Mouse (Mus musculus): ENCODE measurements around the gene Myog.

Myog gene

DNA sequence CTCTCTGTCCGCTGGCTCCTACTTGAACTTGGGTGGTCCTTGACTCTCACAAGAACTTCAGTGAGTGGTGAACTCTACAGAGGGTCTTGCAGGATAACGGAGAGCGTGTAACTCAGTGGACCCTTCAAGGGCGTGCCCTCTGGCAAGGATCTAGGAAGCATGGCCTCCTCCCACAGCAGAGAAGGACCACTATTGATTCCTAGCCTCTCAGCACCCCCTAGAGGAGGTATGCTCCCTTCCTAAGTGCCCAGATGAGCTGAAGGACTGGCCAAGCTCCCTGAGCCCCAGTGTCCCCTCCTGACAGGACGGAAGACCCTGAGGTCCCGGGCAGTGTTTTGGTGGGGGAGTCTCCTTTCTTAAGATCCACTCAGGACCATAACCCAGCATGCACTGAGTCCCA is 32.8 kb downstream of the Myog start:
- no peak for DNase-seq (ENCODE audit: low read depth, low spot score)

DNA sequence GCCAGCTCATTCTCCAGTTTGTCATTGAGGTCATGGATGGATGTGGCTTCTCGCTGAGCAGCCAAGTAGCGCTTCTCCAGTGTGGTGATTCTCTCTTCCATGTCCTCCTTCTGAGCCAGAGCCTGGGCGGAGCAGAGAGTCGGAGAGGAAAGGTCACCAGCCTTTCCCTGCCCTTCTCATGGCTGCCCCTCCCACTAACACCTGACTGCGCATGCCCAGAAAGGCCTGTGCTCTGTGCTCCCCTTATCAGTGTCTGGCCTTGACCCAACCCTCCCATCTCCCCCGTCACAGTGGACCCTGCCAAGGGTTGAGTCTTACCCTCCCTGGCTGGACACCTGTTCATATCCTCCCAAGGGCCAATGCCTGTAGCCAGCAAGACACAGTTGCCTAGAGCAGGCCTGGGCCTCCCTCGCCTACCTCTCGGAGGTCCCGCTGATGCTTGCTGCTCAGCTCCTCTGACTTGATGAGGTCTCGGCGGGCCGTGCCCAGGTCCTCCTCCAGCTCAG is 37.1 kb downstream of the Myog start:
- DNase-seq (ENCODE audit: low read depth, low spot score), result no peak

DNA sequence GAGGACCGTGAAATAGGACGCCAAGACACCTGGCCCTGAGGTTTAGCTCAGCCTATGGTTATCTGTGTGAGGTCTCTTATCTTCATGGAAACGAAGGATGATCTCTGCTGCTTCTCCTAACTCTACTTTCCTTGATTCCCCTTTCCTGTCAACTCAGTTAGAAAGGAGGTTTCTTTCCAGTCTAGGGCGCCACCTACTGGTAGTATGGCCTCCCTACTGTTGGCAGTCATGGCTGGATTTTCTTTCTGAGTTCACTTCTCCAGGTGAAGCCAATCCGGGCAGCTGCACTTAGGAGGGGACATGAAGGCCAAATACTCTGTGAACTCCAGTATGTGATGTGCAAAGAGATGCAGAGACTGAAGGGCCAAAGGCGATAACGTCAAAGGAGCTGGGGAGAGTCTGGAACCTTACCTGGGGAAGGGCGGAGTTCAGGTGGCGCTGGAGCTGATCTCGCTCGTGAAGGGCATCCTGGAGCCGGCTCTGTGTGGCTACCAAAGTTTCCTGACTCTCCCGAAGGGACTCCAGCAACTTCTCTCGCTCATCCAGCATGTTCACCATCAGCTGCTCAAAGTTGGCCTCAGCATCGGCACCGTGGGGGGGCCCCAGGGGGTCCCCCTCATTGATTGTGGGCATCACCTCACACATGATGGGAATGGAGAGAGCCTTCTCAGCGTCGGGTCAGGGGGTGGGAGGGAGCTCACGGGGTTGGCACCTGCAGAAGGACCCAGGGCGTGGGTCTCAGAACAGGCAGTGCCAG is 42.3 kb downstream of the Myog start:
- peak; percentile 47 for DNase-seq (ENCODE audit: low read depth, low spot score)

DNA sequence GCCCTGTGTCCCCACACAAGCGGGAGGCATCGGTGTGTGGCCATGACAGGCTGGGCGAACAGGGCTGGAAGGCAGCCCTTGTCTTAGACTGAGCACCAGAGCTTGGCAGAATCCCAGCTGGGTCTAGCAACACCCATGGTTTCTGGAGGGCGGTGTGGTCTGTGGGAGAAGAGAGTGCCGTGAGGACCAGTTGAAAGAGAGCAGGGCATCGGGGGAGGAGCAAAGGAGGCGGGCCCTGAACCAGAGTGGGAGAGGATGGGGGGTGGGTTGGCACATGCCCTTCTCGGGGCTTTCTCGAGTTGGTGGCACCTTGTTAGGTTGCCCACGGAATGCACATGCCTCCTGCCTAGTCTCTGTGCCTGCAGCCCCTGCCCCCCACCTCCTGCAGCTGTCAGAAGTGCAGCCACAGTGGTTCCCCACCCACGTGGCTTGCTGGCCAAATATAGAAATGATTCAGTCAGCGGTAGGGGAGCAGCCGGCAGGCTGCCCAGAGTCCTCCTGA is 43.0 kb downstream of the Myog start, which contains the start of gene Ppfia4:
TSS of gene Ppfia4 (minus strand) at position 159 of the 502 bp plus-strand sequence.
- DNase-seq (ENCODE audit: low read depth, low spot score), result peak; percentile 21

DNA sequence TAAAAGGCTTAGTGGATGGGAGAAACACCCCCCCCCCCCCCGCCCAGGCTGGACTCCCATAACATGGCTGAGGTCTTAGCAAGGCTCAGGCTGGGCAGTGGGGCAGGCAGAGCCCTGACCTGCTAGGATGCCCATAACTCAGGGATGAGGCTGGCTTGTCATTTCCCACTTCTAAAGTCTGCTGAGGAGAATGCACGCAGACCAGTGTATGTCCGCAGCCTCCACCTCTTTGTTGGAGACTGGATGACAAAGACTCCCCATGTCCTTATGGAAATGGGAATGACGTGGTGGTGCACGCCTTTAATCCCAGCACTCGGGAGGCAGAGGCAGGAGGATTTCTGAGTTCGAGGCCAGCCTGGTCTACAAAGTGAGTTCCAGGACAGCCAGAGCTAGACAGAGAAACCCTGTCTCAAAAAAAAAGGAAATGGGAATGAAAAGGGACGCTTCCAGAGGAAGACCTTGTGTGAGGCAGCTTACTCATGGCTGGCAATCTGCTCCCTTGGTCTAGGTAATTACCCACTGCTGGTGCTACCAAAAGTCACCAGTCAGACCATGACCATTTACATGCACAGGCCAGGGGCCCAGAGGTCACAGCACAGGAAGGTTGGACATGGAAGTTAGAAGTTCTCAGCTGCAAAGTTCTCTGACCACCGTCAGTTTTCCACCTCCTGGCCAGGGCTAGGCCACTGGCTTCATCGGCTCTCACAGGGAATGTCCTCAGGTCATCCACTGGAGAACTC is 43.8 kb downstream of the Myog start:
- DNase-seq (ENCODE audit: low read depth, low spot score), result no peak

DNA sequence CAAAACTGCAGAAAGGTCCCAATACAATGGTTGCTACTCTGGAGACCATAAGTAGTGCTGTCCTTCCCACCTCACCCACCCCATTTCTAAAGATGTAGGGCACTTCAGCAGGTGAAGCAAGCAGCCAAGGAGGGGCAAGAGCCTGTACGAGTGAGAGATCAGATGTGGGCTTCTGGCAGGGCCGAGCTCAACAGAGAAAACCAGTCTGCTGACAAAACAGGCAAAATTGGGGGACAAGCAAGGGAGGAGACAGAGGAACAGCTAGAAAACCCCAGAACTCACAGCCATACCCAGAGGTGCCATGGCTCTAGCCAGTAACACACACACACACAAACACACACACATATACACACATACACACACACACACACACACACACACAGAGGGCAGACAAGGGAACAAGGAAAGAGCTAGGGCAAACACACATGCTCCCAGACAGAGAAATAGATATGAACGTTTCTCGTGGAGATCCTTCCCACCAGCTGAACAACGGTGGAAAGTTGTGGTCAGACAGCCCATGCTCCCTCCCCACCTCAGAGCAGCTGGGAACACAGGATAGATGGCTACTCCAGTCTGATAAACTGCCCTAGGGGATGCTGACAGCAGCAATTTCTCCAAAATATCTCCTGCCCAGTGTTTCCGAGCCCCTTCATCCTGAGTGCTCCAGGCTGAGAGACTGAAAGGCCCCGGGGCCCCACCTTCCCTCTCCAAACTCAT is 44.5 kb downstream of the Myog start:
- DNase-seq (ENCODE audit: low read depth, low spot score), result no peak

DNA sequence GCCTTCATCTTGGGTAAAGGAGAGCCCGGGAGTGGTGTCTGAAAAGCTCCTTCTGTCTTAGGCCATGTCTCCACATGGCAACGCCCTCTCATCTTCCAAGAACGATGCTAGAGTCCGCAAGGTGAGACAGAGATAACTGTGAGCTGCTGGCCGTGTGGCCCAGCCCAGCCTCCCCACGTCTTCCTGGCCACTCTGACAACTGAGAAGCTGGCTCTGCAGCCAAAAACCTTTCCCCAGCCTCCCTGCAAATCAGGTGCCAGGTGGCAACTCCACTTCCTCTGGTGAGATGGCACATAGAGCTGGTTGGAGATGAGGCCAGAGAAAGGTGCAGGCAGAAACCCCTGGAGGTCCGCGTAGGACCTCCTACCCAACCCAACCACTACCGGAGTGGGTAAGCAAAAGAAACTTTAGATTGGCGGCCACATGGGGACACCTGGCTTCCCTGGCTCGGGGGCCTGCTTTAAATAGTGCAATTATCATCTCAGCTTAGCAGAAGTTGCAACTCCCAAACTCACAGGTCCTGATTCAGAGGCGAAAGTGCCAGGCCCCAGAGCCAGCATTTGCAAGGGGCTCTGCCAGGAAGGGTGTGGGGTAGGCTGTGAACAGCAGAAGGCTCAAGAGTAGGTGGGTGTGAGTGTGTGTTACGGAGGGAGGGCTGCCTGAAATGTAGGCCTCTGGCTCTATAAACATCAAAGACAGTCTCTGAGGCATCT is 45.6 kb downstream of the Myog start:
- DNase-seq (ENCODE audit: low read depth, low spot score), result no peak

DNA sequence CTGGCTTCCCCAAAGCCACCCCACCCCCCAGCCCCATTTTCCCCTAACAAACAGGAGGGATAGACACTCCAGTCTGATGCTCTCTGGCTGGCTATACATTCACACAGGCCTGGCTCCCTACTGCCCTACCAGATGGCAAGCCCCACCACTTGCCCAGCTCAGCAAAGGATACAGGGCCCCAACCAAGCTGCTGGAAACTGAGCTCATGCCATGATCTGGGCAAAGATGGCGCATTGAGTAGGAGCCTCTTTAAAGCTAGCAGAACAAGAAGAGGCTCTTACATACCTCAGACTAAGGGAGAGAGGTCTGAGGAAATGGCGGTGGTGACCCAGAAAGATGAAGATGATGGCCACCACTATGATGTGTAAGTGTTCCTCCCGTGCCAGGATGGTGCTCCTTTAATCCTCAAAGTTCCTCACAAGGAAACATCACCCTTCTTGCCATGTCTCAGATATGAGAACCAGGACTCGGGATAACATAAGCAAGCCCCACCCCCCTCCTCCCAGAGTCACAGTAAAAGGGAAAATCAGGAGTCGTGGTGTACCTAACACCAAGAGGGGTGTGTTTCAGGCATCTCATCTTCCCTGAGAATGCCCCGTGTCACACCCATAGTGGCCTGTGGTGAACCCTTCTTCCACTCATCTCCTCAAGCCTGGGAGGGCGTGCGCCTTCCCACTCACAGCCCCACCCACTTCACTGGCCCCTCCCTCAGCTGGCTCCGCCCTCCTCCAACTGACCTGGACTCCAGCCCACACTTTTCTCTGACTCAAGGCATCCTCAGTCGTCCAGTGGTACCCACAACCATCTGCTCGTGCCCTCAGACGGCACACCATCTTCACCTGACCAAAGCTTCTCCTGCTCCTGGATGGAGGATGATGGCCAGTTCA is 46.4 kb downstream of the Myog start:
- DNase-seq (ENCODE audit: low read depth, low spot score), result no peak

DNA sequence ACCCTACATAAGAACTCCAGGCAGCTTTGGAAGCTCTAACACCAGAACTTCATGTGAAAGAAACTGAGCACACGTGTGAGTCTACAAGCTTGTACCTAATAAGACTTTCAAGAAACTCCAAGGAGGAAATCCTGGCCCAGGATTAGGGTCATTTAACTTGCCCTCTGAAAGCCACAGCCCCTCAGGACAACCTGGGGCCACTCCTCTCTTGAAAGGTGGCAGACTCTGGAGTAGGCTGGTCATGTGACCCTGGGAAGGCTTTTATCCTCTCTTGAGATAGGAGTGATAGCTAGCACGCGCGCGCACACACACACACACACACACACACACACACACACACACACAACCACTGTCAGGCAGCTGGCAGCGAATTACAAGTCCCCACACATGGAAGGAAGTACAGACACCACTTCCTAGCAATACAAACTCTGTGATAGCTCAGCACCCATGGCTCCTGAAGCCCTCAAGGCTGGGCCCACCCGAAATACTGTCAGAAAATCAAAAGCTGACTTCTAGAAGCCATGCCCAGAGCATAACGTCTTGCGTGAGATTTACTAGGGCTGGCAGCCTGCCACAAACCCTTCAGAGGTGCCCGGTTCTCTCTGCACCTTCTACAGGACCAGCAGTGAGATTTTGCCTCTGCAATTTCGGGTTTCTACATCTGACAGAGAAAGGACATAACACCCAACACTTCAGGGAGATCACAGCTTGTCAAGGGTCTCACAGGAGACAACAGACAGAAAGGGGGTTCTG is 47.3 kb downstream of the Myog start:
- DNase-seq (ENCODE audit: low read depth, low spot score), result no peak

DNA sequence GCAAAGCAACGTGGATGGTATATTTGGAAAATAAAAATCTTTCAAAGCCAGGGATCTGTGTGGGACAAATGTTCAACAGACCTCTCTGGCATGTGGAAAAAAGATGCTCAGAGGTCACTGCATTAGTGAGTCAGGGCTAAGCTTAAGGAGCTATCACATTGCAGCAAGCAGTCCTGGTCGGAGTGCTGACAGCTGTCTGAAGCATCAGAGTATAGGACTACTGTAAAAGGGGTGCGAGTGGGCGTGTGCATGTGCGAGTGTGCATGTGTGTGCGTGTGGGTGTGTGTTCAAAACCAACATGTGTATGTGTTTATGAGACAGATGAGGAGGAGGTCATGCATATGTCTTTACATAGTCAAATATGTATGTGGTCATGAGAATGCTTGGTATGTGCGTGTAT is 49.4 kb downstream of the Myog start:
- DNase-seq (ENCODE audit: low read depth, low spot score), result no peak

DNA sequence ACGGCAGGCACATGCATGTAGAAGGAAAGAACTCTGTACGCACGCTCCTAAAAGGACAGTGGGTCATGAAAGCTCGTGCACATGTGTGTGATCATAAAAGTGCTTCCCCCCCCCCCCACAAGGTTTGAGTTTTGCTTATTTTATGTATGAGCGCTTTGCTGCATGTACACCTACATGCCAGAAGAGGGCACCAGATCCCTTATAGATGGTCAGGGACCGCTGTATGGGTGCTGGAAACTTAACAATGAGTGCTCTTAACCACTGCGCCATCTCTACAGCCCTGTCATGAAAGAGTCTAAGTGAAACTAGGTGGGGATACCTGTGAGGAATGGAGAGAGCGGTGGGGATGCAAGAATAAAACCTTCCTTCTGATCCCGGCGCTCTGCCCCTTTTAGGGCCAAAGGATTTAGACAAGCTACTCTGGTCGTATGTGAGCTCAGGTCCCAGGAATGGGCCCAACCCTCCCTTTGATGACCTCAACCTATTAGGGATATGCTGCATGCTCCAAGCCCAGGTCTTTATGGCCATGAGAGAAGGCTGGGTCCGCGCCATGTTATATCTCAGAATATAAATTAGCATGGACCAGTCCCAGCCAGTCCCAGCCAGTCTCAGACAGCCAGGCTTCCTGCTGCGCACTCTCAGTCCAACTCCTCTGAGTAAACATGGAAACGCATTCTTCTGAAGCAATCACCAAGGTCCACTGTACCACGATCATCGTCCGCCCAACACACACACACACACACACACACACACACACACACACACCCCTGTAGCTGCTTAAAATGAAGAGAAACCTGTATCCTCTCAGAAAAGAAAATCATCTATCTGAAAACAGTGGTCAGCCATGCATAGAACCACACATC is 50.2 kb downstream of the Myog start:
- no peak for DNase-seq (ENCODE audit: low read depth, low spot score)

DNA sequence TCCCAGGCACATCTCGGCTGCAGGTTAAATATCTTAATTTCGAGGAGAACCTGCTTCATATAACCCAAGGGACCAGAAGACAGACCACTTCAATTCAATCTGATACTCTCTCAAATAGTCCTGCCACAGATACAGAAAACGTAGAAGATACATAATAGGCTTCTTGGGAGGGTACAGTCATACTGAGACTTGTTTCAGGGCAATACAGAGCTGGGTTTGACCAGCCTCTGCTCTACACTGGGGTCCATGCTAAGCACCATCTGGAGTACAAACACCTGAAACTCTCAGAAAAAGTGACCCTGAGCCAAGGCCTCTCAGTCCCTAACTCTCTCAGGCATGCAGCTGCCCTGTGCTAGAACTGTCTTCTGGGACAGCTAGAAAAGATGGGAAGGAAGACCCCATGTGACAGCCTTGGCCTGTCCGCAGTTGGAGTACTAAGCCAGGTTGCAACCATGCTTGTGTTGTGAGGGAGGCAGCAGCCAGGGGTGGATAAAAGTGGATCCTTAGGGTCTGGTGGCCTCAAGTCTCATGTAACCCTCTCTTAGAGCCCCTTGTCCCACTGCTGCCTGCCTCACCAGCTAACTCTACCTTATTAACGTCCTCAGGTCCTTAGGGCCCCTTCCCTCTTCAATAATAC is 52.0 kb downstream of the Myog start:
- DNase-seq (ENCODE audit: low read depth, low spot score), result no peak
